Mouse (Mus musculus): ENCODE data around the gene Cdyl2.

- no peak for TF ChIP-seq CTCF (IDR thresholded peaks at IDR 0.05; ENCODE audit: low read depth)
- no peak for TF ChIP-seq EP300 (optimal IDR thresholded peaks at IDR 0.05)
Measured at GRCm38 (mm10) chr8:116633470-116634150, 99.2 kb downstream of the Cdyl2 start.

All from stomach, postnatal 0 days (tissue).